Mouse (Mus musculus) right cerebral cortex, adult 2 months (tissue): ENCODE data around the gene Rnaseh2b.

Experiments used
- DNase-seq, 2 experiments: peaks; one replicate each; pipeline ENCODE4 v3.0.0; 2021 to 2022; ENCODE audit warnings: low spot score in 2 of 2

Gene Rnaseh2b

DNA sequence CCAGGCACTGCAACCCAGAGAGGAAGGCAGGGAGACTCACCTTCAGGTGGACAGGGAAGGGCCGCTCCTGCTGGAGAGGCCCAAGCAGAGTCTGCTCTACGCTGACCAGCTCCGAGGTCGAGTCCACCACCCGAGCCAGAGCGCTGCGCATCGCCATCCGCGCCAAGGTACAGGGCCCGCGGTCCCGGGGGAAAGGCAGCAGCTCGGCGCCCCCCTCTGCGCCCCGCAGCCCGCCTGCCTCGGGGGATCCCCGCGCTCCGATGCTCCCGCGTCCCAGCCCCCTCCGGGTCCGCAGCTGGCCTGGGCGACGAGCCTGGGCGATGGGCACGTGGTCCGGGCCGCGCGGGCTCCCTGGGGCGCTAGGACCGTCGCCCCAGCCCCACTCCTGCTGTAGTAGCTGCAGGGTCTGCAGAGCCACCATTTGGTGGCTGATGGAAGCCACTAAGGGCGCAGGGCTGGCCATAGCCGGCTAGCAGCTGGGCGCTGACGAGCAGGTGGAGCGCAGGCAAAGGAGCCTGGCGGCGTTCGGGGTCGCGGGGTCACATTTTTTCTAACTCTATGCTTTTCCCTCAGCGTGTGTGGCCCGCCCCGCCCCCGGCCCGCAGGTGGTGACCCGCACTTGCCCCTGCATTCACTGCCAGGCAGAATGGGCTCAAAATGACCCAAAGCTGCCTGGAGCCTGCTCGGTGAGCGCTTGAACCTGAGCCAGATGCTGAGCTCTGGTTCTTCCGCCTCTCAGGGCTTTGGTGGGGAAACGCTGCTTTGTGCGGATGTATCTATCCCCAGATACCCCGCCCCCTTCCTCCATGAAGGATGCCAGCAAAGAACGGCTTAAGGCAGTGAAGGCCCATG is at the start of gene Rnaseh2b, which contains the start of gene Dleu7:
TSS of gene Rnaseh2b (plus strand) at position 102 of the 852 bp plus-strand sequence.
TSS of gene Dleu7 (minus strand) at position 560 of the 852 bp plus-strand sequence.
- peak; percentile 7 to 28 for DNase-seq

- DNase-seq, result no peak
Measured at GRCm38 (mm10) chr14:62243530-62243929, 48.9 kb upstream of the Rnaseh2b start.

- no peak for DNase-seq
Measured at GRCm38 (mm10) chr14:62245557-62245956, 46.8 kb upstream of the Rnaseh2b start.

- no peak for DNase-seq
Measured at GRCm38 (mm10) chr14:62248345-62248744, 44.0 kb upstream of the Rnaseh2b start.

GRCm38 (mm10) chr14:62248796-62249195 is 43.6 kb upstream of the Rnaseh2b start:
- no peak for DNase-seq

- DNase-seq, result no peak
Measured at GRCm38 (mm10) chr14:62249251-62249650, 43.1 kb upstream of the Rnaseh2b start.

DNA sequence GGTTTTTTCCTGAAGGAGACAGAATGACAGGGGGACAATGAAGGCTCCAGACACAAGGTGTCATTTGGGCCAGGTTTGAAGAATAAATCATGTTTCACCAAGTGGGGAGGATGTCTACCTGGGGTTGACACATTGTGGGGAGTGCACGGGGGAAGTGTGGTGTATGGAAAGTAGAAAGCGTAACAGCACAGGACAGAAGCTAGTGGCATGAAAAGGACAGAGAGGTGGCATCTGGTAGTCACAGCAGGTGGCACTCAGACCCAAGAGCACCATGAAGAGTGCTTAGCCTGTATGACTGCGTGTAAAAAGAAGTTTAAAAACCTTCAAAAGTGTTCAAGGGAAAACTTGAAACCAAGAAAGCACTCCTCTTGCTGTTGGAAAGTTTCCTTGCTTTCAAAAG is 42.3 kb upstream of the Rnaseh2b start:
- DNase-seq, result no peak

DNA sequence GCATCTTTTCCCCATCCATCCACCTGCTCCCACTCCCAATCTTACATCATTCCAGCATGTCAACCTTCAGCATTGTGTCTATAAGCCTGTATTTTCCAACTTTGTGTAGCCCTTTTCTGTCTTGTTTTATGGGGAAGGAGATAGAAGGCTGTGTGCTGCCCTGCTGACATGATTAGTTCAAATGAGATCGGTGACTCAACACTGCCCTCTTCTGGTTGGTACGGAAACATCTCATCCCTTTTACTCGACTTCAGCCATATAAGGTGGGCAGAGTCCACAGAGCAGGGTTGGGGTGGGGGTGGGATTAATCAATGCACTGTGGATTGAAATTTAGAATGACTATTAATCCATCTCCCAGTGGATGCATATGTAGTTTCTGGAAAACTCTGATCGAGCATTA is 40.4 kb upstream of the Rnaseh2b start:
- peak; percentile 69 to 71 for DNase-seq

DNA sequence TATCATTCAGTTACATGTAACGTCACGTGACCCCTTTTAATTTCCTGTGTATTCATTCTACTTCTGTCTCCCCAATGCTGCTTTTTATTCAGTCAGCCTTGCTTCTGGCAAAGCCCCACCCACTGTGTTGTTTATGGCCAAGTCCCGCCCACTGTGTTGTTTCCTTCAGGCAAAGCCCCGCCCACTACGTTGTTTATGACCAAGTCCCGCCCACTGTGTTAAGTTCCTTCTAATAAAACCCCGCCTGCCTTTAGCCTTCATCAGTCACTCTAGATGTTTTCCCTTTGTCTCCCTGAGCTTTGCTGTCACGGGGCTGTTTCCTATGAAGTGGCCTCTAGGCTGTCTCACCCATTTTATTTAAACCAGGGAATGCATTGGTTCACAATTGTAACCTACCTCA is 38.0 kb upstream of the Rnaseh2b start:
- DNase-seq, result no peak

- no peak for DNase-seq
Measured at GRCm38 (mm10) chr14:62256066-62256465, 36.3 kb upstream of the Rnaseh2b start.

GRCm38 (mm10) chr14:62258125-62258524 is 34.3 kb upstream of the Rnaseh2b start:
- no peak for DNase-seq

DNA sequence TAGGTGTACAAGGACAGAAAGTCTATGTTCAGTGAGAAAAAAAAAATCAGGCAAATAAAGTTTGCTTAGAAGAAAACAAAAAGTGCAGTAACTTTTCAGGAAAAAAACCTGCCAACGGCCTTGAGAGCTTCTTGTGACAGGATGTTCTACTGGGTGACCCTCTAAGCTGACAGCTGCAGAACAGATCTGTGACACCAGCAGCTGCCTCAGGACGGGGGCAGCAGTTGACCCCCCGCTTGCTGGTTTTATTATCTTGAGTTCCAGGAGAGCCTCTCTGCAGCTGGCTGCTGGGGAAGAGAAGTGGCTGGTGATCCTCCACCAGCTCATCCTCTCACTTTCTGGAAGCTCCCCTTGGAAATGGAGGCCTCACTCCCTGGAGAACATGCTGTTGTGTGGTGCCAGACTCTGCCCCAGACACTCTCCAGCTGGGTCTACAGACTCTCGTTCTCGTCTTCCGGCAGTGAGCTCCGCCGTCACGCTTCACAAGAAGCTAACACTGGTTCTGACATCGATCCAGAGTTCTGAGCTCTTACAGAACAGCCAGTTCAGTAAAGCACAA is 33.3 kb upstream of the Rnaseh2b start:
- no peak for DNase-seq

DNA sequence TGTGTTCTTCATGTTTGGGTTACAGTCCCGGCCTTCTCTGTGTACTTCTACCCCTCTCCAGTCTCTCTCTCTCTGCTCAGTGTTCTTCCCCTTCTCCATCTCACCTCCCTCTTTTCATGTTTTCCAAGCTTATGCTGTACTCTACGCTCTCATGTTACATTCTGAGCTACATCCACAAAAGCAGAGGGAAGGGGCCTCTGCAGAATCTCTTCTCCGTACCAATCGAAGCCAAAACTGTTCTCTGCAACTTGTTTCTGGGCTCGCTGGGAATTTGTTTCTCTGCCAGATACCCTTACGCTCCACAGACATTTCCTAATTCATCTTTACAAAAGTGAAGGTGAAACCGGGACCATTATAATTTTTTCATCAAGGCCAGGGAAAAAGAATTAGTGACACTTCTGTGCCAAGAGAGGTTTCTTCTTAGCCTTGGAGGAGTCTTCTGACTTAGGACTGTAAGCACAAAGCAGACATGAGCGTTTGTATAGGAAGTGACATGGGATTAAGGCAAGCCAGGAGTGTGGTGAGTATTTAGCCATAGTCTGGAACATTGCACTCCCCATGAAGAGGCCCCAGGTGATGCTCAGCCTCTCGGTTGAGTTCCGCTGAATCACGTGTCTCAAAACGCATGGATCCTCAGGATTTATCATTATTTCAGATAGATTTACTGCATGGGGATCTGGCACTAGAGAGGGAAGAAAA is 21.5 kb upstream of the Rnaseh2b start:
- no peak for DNase-seq

GRCm38 (mm10) chr14:62273604-62274003 is 18.8 kb upstream of the Rnaseh2b start:
- no peak for DNase-seq

GRCm38 (mm10) chr14:62282974-62283373 is 9.4 kb upstream of the Rnaseh2b start:
- no peak for DNase-seq

GRCm38 (mm10) chr14:62288731-62289130 is 3.7 kb upstream of the Rnaseh2b start:
- no peak for DNase-seq

GRCm38 (mm10) chr14:62291406-62291987 is 892 bp upstream of the Rnaseh2b start:
- DNase-seq, result no peak

- DNase-seq, result no peak
Measured at GRCm38 (mm10) chr14:62292166-62292487, 262 bp upstream of the Rnaseh2b start.

DNA sequence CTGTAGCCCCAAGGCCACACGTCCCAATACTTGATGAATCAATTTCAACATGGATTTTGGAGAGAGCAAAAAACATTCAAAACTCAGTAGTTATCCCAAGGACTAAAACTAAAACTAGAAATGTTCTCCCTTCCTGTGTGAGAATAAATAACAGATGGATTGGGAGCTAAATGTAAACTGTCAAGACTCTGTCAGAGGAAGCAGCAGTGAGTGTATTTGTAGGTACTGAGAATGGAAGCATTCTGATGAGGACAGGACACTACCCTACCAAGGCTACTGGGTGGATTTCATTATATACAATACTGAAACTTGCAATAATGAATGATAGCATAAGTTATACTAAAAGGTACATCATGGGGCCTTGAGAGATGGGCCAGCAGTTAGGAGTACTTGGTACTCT is 6.4 kb downstream of the Rnaseh2b start:
- DNase-seq, result no peak

GRCm38 (mm10) chr14:62300031-62300430 is 7.6 kb downstream of the Rnaseh2b start:
- DNase-seq, result no peak

GRCm38 (mm10) chr14:62307555-62307954 is 15.2 kb downstream of the Rnaseh2b start:
- DNase-seq, result no peak

GRCm38 (mm10) chr14:62309026-62309425 is 16.6 kb downstream of the Rnaseh2b start:
- no peak for DNase-seq
